Mouse (Mus musculus) c-Kit-positive CD71-negative TER-119-negative erythroid progenitor cells, embryonic 14.5 days (primary cell): ENCODE data around the gene Gm20388.
"Not testable (repeated sequence)": the region's sequence is repeated elsewhere in the genome, so short reads cannot be mapped to it uniquely, and the experiment has no call there.

Experiments
- DNase-seq: peaks from one replicate; pipeline ENCODE4 v3.0.0-alpha.2; 2013; ENCODE audit warnings: low read depth

Gene Gm20388

DNA sequence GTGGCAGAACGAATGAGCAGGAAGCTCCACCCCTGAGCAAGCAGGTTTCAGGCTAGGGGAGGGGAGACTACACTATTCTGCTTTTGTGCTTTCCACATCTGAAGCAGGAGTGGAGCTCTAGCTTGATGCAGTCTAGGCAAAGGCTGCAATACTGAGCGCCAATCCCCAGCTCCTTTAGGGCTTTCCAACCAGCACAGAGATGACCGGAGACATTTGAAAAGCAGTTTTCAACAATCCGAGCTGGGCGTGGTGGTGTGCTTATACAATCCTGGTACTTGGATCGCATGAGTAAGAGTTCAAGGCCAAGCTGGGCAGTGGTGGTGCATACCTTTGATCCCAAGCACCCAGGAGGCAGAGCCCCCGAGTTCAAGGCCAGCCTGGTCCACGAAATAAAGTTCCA lies 3281.3 kb downstream of the Gm20388 start:
- no peak for DNase-seq

DNA sequence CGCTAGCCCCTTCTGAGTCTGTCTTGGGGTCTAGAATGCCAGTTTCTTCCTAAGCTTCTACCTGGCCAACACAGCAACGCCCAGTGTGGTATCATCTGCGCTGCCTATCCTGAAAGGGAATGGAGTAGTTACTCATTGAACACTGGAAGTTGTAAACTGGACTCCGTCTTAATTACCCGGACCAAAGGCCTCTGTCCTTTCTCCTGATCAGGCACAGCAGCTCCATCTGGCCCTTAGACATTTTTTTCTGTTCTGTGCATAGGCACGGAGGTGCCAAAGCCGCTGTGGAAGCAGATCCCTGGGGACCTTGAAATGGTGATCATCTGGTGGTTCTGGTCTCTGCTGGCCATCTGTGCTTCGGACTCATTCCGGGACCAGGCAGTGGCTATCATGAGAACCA lies 3283.1 kb downstream of the Gm20388 start:
- no peak for DNase-seq

DNA sequence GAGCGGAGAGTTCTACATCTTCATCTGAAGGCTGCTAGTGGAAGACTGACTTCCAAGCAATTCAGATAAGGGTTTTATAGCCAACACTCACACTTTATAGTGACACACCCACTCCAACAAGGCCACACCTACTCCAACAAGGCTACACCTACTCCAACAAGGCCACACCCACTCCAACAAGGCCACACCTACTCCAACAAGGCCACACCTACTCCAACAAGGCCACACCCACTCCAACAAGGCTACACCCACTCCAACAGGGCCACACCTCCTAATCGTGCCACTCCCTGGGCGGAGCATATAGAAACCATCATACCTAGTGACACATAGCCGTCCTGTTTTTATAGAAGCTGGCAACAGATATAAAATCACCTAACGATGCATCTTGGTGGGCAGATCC lies 3286.4 kb downstream of the Gm20388 start:
- peak; percentile 28 for DNase-seq

DNA sequence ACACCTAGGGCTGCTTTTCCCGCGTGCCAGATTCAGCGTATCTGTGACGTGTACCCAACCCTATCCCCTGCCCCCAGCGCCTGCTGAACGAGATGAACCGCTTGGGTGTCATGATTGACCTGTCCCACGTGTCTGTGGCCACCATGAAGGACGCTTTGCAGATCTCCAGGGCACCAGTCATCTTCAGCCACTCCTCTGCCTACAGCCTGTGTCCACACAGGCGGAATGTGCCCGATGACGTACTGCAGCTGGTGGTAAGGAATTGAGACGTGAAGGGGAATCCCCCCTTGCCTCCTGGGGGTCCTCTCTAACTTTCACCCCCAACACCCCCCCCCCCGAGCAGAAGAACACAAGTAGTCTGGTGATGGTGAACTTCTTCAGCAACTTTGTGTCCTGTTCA lies 3289.2 kb downstream of the Gm20388 start:
- DNase-seq: no peak

DNA sequence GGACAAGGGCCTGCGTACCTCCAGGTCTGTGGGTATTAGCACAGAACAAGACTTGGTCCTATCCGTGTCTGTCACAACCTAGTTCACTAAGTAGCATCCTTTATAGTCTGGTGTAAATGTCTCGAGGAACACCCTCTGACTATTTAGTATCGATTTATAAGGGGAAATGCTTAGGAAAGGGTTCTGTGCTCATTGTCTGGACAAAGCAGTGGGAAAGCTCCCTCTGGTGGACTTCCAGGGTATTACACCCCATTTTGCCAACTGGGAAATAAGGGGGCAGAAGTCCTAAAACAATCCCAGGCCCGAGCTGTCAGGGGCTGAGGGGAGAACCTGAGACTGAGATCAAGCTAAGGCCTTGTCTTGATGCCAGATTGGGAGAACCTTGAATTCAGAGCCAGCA lies 3291.6 kb downstream of the Gm20388 start:
- peak; percentile 73 for DNase-seq

DNA sequence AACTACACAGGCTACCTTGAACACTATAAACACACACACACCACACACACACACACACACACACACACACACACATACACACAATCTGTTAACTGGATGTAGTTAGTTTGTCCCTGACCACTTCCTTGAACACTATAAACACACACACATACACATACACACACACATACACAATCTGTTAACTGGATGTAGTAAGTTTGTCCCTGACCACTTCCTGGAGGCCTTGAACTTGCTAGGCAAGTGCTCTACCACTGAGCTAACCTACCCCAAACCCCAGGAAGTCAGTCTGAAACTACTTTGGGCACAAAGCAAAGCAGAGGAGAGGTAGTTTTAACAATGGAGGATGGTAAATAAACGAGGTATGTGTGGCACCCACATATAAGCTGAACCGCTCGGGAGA lies 3292.9 kb downstream of the Gm20388 start:
- no peak for DNase-seq

DNA sequence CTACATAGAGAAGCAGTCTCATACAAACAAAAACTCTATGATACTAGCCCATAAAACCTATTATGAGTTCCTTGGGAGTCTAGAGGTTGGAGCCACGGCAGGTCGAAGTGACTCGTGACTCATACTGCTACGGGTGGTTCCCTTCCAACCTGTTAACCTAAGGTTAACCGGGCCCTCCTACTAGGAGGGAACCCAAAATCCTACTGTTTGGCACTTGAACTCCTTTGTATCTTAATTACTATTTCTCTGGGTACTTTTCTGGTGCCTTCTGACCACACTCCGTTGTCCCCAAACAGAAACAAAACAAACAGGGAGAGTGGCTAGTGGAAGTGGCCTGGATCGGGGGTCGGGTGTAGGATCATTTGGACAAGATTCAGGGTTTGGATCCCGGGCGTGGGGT lies 3301.2 kb downstream of the Gm20388 start:
- DNase-seq: no peak

DNA sequence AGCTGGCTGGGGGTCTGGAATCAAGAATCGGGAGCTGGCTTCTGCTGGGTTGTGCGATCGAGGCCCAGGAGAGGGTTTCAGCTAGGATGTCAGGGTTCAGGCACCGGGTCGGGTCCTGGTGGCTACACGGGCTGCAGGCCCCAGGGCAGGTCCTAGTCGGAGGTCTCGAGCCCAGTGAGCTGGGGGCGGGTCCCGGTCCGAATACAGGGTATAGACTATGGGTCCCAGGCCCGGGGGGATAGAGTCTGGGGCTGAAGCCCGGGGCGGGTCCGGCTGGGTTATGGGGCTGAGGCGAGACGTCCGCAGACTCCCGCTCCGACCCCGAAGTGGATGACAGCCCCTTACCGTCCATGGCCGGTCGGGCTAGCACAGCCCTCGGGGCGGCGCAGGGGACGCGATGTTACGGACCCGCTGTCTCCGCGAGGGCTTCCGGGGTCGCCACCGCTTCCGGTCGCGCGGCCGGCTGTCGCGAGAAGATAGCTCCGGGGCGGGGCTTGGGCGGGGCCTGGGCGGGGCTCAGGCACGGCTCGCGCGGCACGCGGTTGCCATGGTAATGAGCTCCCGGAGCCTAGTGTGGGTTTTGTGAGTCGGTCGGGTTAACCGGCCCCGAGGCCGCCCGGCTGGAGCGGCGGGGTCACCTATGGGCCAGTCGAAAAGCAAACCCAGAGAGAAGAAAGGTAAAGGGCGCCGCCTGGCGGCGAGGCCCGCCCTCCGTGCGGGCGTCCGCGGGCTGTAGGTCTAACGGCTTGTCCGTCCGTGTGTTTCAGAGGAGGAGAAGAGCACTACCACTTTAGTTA lies 3301.9 kb downstream of the Gm20388 start, which contains the start of the genes Chmp1a and Spata33:
Gene Chmp1a (minus strand): TSS at position 443 of the 797 bp plus-strand sequence.
Gene Spata33 (plus strand): TSS at position 512 of the 797 bp plus-strand sequence.
- DNase-seq: peak; percentile 83

DNA sequence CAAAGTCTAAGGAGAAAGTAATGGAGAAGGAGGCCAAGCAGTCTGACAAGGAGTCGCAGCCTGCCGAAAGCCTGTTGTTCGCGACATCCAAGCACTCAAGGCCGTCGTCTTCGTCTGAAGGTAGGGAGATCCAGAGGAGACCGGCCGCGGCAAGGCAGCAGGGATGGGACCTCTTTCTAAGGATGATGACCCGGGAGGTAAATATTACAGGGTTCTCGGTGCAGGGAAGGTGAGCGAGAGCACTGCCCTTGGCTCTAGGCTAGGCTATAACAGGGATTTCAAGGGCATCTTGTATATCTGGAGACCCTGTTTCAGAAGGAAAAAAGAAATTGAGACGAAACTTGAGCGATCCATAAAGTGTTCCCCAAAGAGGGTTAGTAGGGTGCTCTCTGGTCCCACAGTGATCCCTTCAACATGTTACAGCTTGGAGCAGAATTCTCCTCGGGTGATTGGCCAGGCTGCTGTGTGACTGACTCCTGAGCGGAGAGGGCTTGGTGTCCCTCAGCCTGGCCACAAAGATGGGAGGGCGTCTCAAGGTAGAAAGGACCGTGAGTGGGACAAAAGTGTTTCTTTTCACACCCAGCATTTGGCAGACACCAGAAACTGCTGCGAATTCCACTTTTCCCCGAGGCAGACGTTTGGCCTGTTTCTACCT lies 3302.6 kb downstream of the Gm20388 start:
- no peak for DNase-seq

DNA sequence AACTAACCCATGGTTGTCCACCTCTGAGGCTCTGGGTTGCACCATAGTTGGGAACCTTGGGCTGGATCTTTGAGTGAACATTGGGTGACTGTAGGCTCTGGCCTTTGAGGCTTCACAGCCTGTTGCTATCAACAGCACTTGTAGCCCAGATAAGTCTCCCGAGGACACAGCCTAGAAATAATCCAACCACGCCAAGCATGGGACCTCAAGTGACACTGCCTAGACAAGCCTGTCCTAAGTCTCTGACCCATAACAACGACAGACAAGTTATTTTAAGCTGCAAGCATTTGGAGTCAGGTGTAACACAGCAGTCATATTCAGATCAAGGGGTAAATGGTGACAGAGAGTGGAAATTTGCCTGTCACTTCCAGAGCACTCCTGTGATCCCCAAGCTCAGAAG lies 3304.8 kb downstream of the Gm20388 start:
- no peak for DNase-seq

DNA sequence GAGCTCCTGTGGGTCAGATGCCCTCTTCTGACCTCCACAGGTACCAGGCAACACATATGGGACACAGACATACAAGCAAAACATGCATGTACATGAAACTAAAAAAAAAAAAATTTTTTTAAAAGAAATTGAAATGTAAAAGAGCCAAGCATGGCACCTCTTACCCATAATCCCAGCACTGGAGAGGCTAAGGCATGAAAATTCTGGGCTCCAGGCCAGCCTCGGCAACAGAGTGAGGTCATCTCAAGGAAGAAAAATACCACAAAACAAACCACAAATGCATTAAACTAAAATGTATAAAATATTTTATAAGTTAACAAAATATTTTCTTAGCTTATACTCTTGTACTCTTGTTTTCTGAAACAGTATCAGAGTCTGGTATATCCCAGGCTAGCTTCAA lies 3310.3 kb downstream of the Gm20388 start:
- DNase-seq: no peak

DNA sequence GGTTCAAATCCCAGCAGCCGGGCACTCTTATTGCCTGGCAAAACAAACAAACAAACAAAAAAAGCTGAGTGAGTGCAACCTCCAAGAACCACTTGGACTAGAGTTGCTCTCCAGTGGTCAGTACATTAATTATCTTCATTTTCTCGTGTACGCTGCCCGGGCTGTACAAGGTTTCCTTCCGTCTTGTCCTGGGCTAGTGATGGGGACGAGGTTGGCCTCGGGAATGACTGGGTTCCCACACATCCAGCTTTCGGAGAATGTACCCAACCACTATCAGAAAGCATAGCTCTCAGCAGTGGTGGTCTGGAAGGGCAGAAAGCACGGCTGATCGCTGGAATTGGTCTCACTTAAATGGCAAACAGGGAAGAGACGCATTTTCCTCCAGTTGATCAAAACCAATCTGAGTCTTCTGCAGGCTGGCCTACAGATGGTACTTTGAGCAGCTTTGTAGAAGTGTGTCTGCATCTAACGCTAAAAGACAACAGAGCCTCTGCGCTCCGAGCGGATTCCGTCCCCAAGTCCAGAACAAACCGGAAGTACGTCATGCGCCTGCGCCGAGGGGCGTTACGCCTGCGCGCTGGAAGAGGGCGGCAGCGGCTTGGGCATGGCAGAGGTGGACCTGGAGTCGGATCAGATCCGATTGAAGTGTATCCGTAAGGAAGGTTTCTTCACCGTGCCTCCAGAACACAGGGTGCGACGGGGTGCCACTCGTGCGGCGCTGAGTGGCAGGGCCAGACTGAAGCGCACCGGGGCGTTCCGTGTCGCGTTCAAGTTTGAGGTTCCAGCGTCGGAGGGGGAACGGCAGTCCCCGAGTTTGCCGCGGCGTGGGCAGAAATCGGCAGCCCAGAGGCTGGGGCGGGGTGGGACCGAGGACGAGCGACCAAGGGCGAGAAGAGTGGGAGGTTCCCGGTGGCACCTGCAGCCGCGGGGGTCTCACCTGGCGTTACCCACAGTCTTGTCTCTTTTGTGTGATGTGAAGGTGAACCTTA lies 3313.9 kb downstream of the Gm20388 start, which contains the start of gene Cdk10:
Gene Cdk10 (plus strand): TSS at position 565 of the 989 bp plus-strand sequence.
- DNase-seq: peak; percentile 92

DNA sequence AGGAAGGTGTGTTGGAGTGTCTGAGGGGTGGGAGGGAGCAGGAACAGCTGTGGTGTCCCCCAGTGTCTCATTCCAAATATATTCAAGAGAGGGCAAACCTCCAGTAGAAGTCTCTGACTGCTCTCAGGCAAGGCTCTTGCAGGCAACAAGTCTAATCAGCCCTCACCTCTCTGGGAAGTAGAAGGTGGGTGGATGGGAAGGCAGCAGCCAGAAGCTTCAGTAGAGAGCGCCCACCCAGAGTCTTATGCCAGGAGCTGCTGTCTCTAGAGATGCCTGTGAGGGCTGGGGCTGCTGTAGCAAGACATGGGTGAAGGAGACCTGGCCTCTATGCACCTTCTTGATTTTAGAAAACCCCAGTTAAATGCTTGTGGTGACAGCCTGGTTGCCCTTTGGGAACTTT lies 3317.8 kb downstream of the Gm20388 start:
- DNase-seq: no peak

DNA sequence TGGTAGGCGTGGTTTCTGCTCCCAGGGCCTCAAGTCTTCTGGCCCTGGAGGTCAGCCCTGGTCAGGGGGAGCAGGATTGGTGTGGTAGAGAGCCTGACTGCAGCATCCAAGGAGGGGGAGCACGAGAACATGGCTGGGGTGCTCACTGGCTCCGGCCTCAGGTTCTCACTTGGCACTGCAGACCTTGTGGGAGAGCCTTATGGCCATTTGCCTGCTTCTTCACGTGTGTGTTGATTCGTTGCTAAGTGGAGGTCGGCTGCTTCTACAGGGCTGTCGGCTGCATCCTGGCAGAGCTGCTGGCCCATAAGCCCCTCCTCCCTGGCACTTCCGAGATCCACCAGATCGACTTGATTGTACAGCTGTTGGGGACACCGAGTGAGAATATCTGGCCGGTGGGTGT lies 3319.7 kb downstream of the Gm20388 start:
- not testable (repeated sequence) for DNase-seq

DNA sequence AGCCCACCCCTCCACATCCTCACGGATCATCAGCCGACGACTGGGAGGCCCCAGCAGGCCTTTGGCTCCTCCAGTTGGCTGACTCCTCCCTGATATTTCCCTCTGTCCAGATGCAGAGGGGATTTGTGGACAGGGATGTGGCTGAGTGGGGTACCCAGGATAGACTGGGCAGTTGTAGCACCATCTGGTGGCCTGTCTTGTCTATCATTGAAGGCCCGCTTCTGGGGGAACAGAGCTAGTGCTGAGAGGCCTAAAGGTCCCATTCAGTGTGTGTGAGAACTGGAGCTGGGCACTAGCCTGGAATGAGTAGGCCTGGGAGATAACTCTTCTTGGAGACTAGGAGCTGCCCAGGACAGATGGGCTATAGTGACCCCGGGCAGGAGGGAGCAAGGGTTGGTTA lies 3321.1 kb downstream of the Gm20388 start:
- no peak for DNase-seq

DNA sequence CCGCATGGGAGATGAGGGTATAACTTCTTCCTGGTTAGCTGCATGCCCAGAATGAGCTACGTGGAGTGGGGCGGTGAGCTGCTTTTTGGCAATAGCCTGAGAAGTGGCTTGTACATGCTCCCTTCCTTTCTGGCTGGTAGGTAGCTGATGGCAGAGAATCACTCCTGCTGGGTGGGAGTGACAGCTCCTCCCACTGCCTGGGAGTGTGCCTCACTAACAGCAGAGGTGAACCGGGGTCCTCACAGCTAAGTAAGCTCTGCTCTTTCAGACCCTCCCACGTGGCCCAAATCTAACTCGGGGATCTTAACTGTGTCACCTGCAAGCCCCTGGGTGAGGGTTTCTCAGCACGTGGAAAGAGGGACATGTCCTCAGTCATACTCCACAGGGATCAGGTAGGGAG lies 3321.9 kb downstream of the Gm20388 start:
- DNase-seq: no peak

DNA sequence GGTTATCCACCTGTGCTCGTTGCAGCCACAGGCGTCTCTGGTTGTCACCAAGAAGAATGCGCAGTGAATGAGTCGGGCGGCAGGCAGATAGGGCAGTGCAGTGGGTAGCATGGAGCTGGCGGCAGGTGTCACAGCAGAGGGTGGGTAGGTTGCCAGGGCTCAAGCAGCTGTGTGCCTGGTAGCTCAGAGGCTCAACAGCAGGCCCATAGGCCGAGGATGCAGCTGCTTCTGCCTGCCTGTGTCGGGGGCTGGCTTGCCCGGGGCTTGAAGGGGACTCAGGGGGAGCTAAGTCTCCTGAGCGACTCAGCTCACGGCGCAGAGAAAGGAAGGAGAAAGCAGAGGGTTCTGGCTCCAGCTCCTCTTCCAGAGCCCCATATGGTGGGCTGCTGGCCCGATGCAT lies 3322.7 kb downstream of the Gm20388 start:
- DNase-seq: no peak

DNA sequence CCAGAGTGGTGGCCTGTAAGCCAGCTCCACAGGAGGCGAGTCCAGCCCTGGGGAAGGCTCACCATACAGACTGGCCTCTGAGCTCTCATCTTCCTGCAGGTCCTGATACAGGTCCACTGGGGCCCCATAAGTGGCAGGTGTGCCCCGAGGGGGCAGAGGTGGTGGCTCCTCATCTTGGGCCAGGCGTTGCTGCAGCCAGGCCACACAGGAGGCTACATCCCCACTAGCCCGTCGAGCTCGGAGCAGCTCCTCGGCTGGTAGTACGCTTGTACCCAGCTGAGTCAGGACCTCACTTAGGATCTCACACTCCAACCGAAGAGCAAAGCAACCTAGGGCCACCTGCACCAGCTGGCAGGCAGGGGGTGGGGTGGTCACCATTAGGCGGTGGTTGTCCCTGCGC lies 3323.1 kb downstream of the Gm20388 start:
- no peak for DNase-seq

DNA sequence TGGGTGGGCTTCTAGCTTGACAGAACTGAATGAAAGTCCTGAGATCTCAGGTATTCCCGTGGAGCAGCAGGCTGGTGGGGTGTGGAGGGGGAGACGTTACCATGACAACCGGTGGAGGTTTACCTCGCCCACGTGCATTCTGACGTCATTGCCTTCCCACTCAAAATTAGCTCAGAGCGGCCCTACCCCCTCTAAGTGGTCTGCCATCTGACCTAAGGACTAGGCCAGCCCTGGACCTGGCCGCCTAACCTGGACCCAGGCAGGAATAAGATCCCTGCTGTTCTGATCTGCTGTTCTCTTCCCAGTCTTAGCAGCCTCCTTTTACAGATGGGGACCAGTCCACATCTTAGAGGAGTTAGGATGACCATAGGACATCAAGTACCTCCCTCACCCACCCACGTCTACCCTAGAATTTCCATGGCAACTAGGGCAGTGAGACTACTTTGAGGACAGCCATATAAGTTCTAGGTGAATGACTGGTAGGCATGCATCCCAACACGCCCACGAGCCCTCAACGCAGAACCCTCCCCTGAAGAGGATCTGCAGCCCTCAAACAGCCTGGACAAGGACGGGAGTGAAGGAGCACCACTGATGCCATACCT lies 3324.4 kb downstream of the Gm20388 start:
- no peak for DNase-seq

DNA sequence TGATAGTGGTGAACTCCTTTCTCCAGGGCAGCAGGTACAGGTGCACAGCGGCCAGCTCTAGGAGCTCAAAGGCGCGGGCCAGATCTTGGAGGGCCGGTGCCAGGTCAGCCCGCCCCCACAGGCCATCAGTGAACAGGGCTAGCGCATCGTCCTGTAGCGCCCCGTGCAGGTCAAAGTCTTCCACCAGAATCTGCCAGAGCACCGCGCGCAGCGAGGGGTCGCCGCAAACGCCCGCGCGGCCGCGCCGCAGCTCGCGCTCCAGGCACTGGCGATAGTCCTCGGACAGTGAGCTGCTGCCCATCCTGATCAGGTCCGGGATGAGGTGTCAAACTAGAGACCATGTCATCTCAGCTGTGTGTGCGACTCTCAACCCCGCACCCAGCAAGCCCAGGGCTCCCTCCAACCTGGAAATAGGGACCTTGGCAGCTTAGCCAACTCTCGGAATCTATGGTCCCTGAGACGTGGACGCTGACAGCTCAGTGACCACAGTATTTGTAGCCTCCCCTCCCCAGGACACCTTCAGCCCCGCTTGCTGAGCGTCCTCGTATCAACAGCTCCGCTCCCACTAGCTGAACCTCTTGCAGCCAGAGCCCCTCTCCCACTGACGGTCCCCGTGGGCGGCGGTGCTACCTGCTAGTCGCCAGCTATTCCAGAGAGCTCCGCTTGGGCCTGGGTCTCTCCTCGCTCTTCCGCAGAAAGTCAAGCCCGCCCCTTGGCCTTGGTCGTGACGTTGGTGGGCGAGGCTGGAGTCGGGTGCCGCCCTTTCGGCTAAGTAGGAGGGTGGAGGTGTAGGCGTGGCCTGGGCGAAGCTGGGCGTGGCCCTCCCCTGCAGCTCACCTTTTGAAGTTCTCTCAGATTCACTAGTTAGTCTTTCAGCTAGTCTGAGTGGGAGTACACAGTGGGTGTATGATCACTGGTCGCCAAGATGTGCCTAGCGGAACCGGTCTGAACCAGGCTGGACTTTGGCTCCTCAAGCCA lies 3325.2 kb downstream of the Gm20388 start, which contains the start of gene Spata2l:
Gene Spata2l (minus strand): TSS at position 714 of the 978 bp plus-strand sequence.
- peak; percentile 79 for DNase-seq
